Mouse (Mus musculus): ENCODE results near the gene March10.

March10 gene

GRCm38 (mm10) chr11:105466756-105467155, 10.2 kb upstream of the March10 start:
- no peak for DNase-seq (ENCODE audit: low spot score in 2 of 2)

- no peak for DNase-seq (ENCODE audit: low spot score in 2 of 2)
Observed at GRCm38 (mm10) chr11:105465488-105465887, 9.0 kb upstream of the March10 start.

GRCm38 (mm10) chr11:105464430-105464967, 8.0 kb upstream of the March10 start:
- no peak for DNase-seq (ENCODE audit: low spot score in 2 of 2)

GRCm38 (mm10) chr11:105459900-105460299, 3.4 kb upstream of the March10 start:
- DNase-seq (ENCODE audit: low spot score in 2 of 2), result no peak

GRCm38 (mm10) chr11:105457041-105457440, 506 bp upstream of the March10 start:
- DNase-seq (ENCODE audit: low spot score in 2 of 2), result no peak

- no peak for DNase-seq (ENCODE audit: low spot score in 2 of 2)
Observed at GRCm38 (mm10) chr11:105455118-105455517, 1.4 kb downstream of the March10 start.

- DNase-seq (ENCODE audit: low spot score in 2 of 2), result no peak
Observed at GRCm38 (mm10) chr11:105453084-105453483, 3.5 kb downstream of the March10 start.

- no peak for DNase-seq (ENCODE audit: low spot score in 2 of 2)
Observed at GRCm38 (mm10) chr11:105452504-105452903, 4.0 kb downstream of the March10 start.

GRCm38 (mm10) chr11:105451553-105452135, 4.9 kb downstream of the March10 start:
- no peak for DNase-seq (ENCODE audit: low spot score in 2 of 2)

GRCm38 (mm10) chr11:105449581-105450315, 6.8 kb downstream of the March10 start:
- no peak for DNase-seq (ENCODE audit: low spot score in 2 of 2)

GRCm38 (mm10) chr11:105447661-105448060, 8.9 kb downstream of the March10 start:
- no peak for DNase-seq (ENCODE audit: low spot score in 2 of 2)

- DNase-seq (ENCODE audit: low spot score in 2 of 2), result no peak
Observed at GRCm38 (mm10) chr11:105446221-105446620, 10.3 kb downstream of the March10 start.

- DNase-seq (ENCODE audit: low spot score in 2 of 2), result no peak
Observed at GRCm38 (mm10) chr11:105445741-105446140, 10.8 kb downstream of the March10 start.

- DNase-seq (ENCODE audit: low spot score in 2 of 2), result no peak
Observed at GRCm38 (mm10) chr11:105444929-105445328, 11.6 kb downstream of the March10 start.

- no peak for DNase-seq (ENCODE audit: low spot score in 2 of 2)
Observed at GRCm38 (mm10) chr11:105443505-105443904, 13.0 kb downstream of the March10 start.

GRCm38 (mm10) chr11:105439796-105440195, 16.7 kb downstream of the March10 start:
- no peak for DNase-seq (ENCODE audit: low spot score in 2 of 2)

GRCm38 (mm10) chr11:105438907-105439306, 17.6 kb downstream of the March10 start:
- no peak for DNase-seq (ENCODE audit: low spot score in 2 of 2)

GRCm38 (mm10) chr11:105426441-105426840, 30.1 kb downstream of the March10 start:
- DNase-seq (ENCODE audit: low spot score in 2 of 2), result no peak

- DNase-seq (ENCODE audit: low spot score in 2 of 2), result no peak
Observed at GRCm38 (mm10) chr11:105424643-105425042, 31.9 kb downstream of the March10 start.

- DNase-seq (ENCODE audit: low spot score in 2 of 2), result peak; percentile 76 to 84
Observed at GRCm38 (mm10) chr11:105420671-105421450, 35.7 kb downstream of the March10 start.

GRCm38 (mm10) chr11:105419946-105420345, 36.6 kb downstream of the March10 start:
- DNase-seq (ENCODE audit: low spot score in 2 of 2), result peak; percentile 30 to 46

- DNase-seq (ENCODE audit: low spot score in 2 of 2), result no peak
Observed at GRCm38 (mm10) chr11:105414009-105414408, 42.5 kb downstream of the March10 start.

Data from right cerebral cortex, adult 2 months (tissue).